In the genomic region with DNA sequence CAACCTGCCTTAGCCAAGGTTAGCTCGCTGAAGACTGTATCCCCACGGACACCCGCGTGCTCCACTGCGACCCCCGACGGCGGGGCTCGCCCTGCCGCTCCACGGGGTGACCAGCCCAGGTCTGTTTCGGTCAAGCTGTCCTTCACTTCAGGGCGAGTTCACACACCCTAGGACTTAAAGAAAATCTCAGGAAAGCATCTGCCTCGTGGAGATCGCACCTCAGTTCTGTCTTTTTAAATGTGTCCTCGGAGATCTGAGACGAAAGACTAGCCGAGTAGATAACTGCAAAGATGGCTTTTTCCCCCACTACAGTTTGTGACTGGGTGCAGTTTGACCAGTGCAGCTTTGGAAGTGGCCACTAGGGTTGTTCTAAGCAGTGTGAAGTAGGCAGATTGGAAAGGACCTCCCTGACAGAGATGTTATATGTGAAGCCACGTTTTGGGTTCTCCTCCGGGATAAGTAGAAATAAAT, we compare ENCODE assay signal across 8 mouse cellular contexts. TPM values are rescaled to one million over a fixed set of nuclear protein-coding genes. Genes with fewer than 3 reads are reported as not detected.
DNase-seq lines count a peak whose midpoint lies in the region; ATAC-seq and TF ChIP-seq lines count a peak whose summit lies in the region.

No protein-coding gene starts in this region.

- peaks cover 0 to 9% of the 10 kb centered on the region in 2 experiments; a peak in 1 of 4 replicates for H3K36me3 ChIP-seq in MEL (ENCODE audit: control insufficient read depth in 1 of 2, insufficient read depth in 2 of 2, low read length in 2 of 2)
- no peaks in the 10 kb centered on the region for H3K36me3 ChIP-seq in neural tube, embryonic 14.5 days (ENCODE audit: control insufficient read depth, insufficient read depth, low read length)

- peak in 2 of 3 experiments; percentile 48 to 55; a peak in 4 of 6 replicates for TF ChIP-seq CTCF in MEL (IDR thresholded peaks at IDR 0.05 in 2 of 3, conservative IDR thresholded peaks at IDR 0.05 in 1 of 3; ENCODE audit: control insufficient read depth in 1 of 3, insufficient read depth in 1 of 3, low read depth in 2 of 3, low read length in 3 of 3, poor library complexity in 1 of 3, severe bottlenecking in 1 of 3)
- TF ChIP-seq CTCF in cerebellum, adult 2 months (IDR thresholded peaks at IDR 0.05; ENCODE audit: borderline replicate concordance, insufficient read depth, low read depth, low read length): peak; percentile 58
- peak; percentile 79 for TF ChIP-seq CTCF in layer of hippocampus, adult 2 months (conservative IDR thresholded peaks at IDR 0.05)
- peak; percentile 48 for TF ChIP-seq CTCF in lung, adult 2 months (IDR thresholded peaks at IDR 0.05; ENCODE audit: insufficient read depth, low read length)

- H3K9me3 ChIP-seq in MEL (replicated peaks; ENCODE audit: insufficient read depth, low read length): no peaks in the 10 kb centered on the region
- H3K9me3 ChIP-seq in neural tube, embryonic 14.5 days (ENCODE audit: control insufficient read depth, low read length): no peaks in the 10 kb centered on the region

- TF ChIP-seq EP300 in MEL (IDR thresholded peaks at IDR 0.05; ENCODE audit: low read depth in 1 of 2, low read length in 2 of 2): no peak

- no peaks in the 10 kb centered on the region; the same call in 1 of the 2 replicates for H3K79me2 ChIP-seq in MEL (ENCODE audit: control insufficient read depth, insufficient read depth, low read length, poor library complexity)

- TF ChIP-seq RAD21 in MEL (IDR thresholded peaks at IDR 0.05; ENCODE audit: low read depth, low read length): peak; percentile 21

- peak overlapping the region; percentile 79 for H3K9ac ChIP-seq in MEL (ENCODE audit: control insufficient read depth, low read depth, low read length, poor library complexity, severe bottlenecking)
- peak overlapping the region; percentile 77 for H3K9ac ChIP-seq in neural tube, embryonic 14.5 days (replicated peaks; ENCODE audit: low read depth, low read length)

- peak overlapping the region; percentile 75 to 79 for H3K4me3 ChIP-seq in MEL (ENCODE audit: control insufficient read depth in 1 of 2, insufficient read depth in 1 of 2, low read depth in 2 of 2, low read length in 2 of 2)
- peak overlapping the region; percentile 80 for H3K4me3 ChIP-seq in cerebellum, adult 2 months (replicated peaks; ENCODE audit: insufficient read depth, low read depth, low read length)
- peak overlapping the region; percentile 96 for H3K4me3 ChIP-seq in layer of hippocampus, adult 2 months
- peak overlapping the region; percentile 91 for H3K4me3 ChIP-seq in lung, adult 2 months (replicated peaks; ENCODE audit: extremely low read depth, low read depth, low read length)
- peak overlapping the region; percentile 56 for H3K4me3 ChIP-seq in neural tube, embryonic 14.5 days (ENCODE audit: low read depth, low read length)

- peak; percentile 80 for DNase-seq in MEL (ENCODE audit: low read depth, low spot score)
- DNase-seq in cerebellum, adult 2 months: peak in 1 of 2 experiments; percentile 72
- DNase-seq in layer of hippocampus, adult 2 months (ENCODE audit: low spot score in 2 of 2): peak; percentile 40 to 46
- DNase-seq in lung, adult 2 months: peak; percentile 52
- peak; percentile 32 for DNase-seq in testis, postnatal 14 days (ENCODE audit: low spot score)

- peaks cover 1 to 6% of the 10 kb centered on the region in 2 experiments; a peak in 2 of 4 replicates for H3K4me1 ChIP-seq in MEL (ENCODE audit: control insufficient read depth in 1 of 2, insufficient read depth in 2 of 2, low read length in 2 of 2)
- H3K4me1 ChIP-seq in cerebellum, adult 2 months (ENCODE audit: control insufficient read depth, insufficient read depth, low read length): peaks cover 2% of the 10 kb centered on the region; the same call in 1 of the 2 replicates
- no peaks in the 10 kb centered on the region; the same call in 1 of the 2 replicates for H3K4me1 ChIP-seq in lung, adult 2 months (ENCODE audit: control insufficient read depth, insufficient read depth, low read length)
- H3K4me1 ChIP-seq in neural tube, embryonic 14.5 days (ENCODE audit: control insufficient read depth, insufficient read depth, low read length): no peaks in the 10 kb centered on the region

- WGBS in cerebellum, adult 2 months: 1% methylated on average over 20 of the region's 20 CpGs
- WGBS in lung, adult 2 months: 2% methylated on average over 20 of the region's 20 CpGs
- 2% methylated on average over 20 of the region's 20 CpGs for WGBS in neural tube, embryonic 14.5 days

- peaks cover 2% of the 10 kb centered on the region in 2 experiments; a peak in 2 of 4 replicates for H3K27me3 ChIP-seq in MEL (ENCODE audit: control insufficient read depth in 1 of 2, insufficient read depth in 2 of 2, low read length in 2 of 2)
- no peaks in the 10 kb centered on the region for H3K27me3 ChIP-seq in cerebellum, adult 2 months (ENCODE audit: control insufficient read depth, insufficient read depth, low read length)
- H3K27me3 ChIP-seq in neural tube, embryonic 14.5 days (ENCODE audit: control insufficient read depth, insufficient read depth, low read length): no peaks in the 10 kb centered on the region

- peak; percentile 76 for ATAC-seq in frontal cortex, adult (ENCODE audit: low TSS enrichment)
- peak; percentile 44 to 58; a peak in 3 of 4 replicates for ATAC-seq in hematopoietic stem cell, adult 5-6 weeks (replicated peaks in 1 of 2; ENCODE audit: insufficient read depth in 1 of 2, low FRiP score in 2 of 2, low TSS enrichment in 1 of 2, low read depth in 1 of 2, poor library complexity in 2 of 2, severe bottlenecking in 2 of 2)
- peak; percentile 76 for ATAC-seq in neural tube, embryonic 14.5 days (ENCODE audit: low read depth)

- no peak for TF ChIP-seq POLR2A in MEL (IDR thresholded peaks at IDR 0.05; ENCODE audit: control insufficient read depth in 1 of 2, insufficient read depth in 1 of 2, low read depth in 1 of 2, low read length in 2 of 2, poor library complexity in 1 of 2)
- no peak for TF ChIP-seq POLR2A in cerebellum, adult 2 months (IDR thresholded peaks at IDR 0.05; ENCODE audit: borderline replicate concordance, insufficient read depth, low read length)
- no peak for TF ChIP-seq POLR2A in lung, adult 2 months (IDR thresholded peaks at IDR 0.05; ENCODE audit: borderline replicate concordance, extremely low read depth, low read depth, low read length)

- H3K4me2 ChIP-seq in neural tube, embryonic 14.5 days (ENCODE audit: low read depth, low read length): peak overlapping the region; percentile 58

- 0 out of 2 replicates have a peak overlapping the region, but pooled peaks have one; percentile 5 for H3K27ac ChIP-seq in MEL (ENCODE audit: control insufficient read depth, low read depth, low read length)
- H3K27ac ChIP-seq in cerebellum, adult 2 months (ENCODE audit: insufficient read depth, low read length): peak overlapping the region; percentile 83
- H3K27ac ChIP-seq in layer of hippocampus, adult 2 months: peak overlapping the region; percentile 99
- H3K27ac ChIP-seq in neural tube, embryonic 14.5 days (ENCODE audit: low read depth, low read length): peak overlapping the region; percentile 81; the same call in 1 of the 2 replicates

TF ChIP-seq in MEL, 35 proteins besides CTCF, POLR2A, EP300 and RAD21:
- no peak for TF ChIP-seq BHLHE40 (IDR thresholded peaks at IDR 0.05; ENCODE audit: borderline replicate concordance, low read depth, low read length)
- TF ChIP-seq GATA1 (IDR thresholded peaks at IDR 0.05; ENCODE audit: low read depth, low read length): peak; percentile 35; the same call in 1 of the 2 replicates
- TF ChIP-seq KAT2A (conservative IDR thresholded peaks at IDR 0.05; ENCODE audit: low read depth, low read length): no peak
- TF ChIP-seq HCFC1 (IDR thresholded peaks at IDR 0.05; ENCODE audit: low read depth, low read length): 0 out of 2 replicates have a peak, but pooled peaks have one; percentile 21
- peak; percentile 27 for TF ChIP-seq SMC3 (IDR thresholded peaks at IDR 0.05; ENCODE audit: low read depth, low read length)
- TF ChIP-seq POLR2AphosphoS5 (IDR thresholded peaks at IDR 0.05; ENCODE audit: borderline replicate concordance, low read depth, low read length): no peak
- TF ChIP-seq GABPA (IDR thresholded peaks at IDR 0.05; ENCODE audit: low read depth, low read length): no peak

RNA-seq across cellular contexts. Expression of gene Prkn, which starts 0.6 kb away (rescaled TPM):
- 0.39 and 0.72 TPM in 2 replicates for total RNA-seq in MEL (2012; rRNA removed)
- under 1 TPM in 1 of 2 experiments, not detected in 1; 0.50 TPM for polyA plus RNA-seq in MEL (2012; ENCODE audit: insufficient read depth in 1 of 2, insufficient read length in 2 of 2, low read depth in 1 of 2, low replicate concordance in 2 of 2, missing spikeins in 1 of 2)
- 15.1 and 16.7 TPM in 2 replicates for polyA plus RNA-seq in cerebellum, adult 2 months (2012; rRNA removed)
- 4.1 and 5.0 TPM in 2 replicates for total RNA-seq in hematopoietic stem cell, adult 5-6 weeks (2017)
- 10 to 100 TPM; 18.0 to 22.4 TPM for total RNA-seq in layer of hippocampus, adult 2 months (2021)
- polyA plus RNA-seq in lung, adult 2 months (2012; rRNA removed): 3.0 and 3.1 TPM in 2 replicates
- polyA plus RNA-seq in neural tube, embryonic 14.5 days (2014; fragmentation: Nextera tagmentation; extraction: Ambion mirVana): 7.3 and 7.5 TPM in 2 replicates

RNA-seq across cellular contexts. Expression of gene Pacrg, which starts 0.7 kb away (rescaled TPM):
- not detected in 2 replicates for total RNA-seq in MEL (2012; rRNA removed)
- polyA plus RNA-seq in MEL (2012; ENCODE audit: insufficient read depth in 1 of 2, insufficient read length in 2 of 2, low read depth in 1 of 2, low replicate concordance in 2 of 2, missing spikeins in 1 of 2): not detected
- polyA plus RNA-seq in cerebellum, adult 2 months (2012; rRNA removed): 17.4 TPM in 2 replicates
- 0.89 TPM in 1 of 2 replicates, not detected in the other for total RNA-seq in hematopoietic stem cell, adult 5-6 weeks (2017)
- total RNA-seq in layer of hippocampus, adult 2 months (2021): 10 to 100 TPM; 22.9 to 24.3 TPM
- polyA plus RNA-seq in lung, adult 2 months (2012; rRNA removed): 2.5 and 3.5 TPM in 2 replicates
- polyA plus RNA-seq in neural tube, embryonic 14.5 days (2014; fragmentation: Nextera tagmentation; extraction: Ambion mirVana): 14.3 and 18.4 TPM in 2 replicates

Comparison
In these comparisons a context has a peak if more than half of its experiments do, and no peak if none do; other contexts are left out.
1. H3K27ac ChIP-seq: peak in every context shown above with its lines; median percentile 99 in layer of hippocampus, adult 2 months; 83 in cerebellum, adult 2 months; 81 in neural tube, embryonic 14.5 days; 5 in MEL.